Mouse (Mus musculus): ENCODE results near the gene Olfr1348. TPM values are rescaled to one million over a fixed set of nuclear protein-coding genes. Genes with fewer than 3 reads are reported as not detected.

Olfr1348 gene
- total RNA-seq (2023): not detected

DNA sequence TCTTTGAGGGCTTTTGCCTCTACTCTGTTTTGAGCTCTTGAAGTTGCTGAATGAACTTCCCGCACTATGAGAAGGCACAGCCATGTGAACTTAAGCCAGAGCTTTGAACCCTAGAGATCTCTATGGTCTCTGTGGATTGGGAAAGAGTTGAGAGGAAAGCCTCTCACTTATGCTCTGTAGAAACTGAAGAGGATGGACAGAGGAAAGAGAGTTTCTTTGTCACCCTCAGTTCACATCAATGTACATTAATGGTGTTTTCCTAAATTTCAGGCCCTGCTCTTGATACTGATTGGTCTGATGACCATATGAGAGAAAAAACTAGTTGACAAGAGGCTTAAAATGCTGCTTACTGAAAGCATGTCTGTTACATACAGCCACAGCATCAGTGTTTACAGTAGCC lies at the start of gene Olfr1348:
Gene Olfr1348, minus strand, starts transcription at position 101 of the 400 bp plus-strand sequence.

DNA sequence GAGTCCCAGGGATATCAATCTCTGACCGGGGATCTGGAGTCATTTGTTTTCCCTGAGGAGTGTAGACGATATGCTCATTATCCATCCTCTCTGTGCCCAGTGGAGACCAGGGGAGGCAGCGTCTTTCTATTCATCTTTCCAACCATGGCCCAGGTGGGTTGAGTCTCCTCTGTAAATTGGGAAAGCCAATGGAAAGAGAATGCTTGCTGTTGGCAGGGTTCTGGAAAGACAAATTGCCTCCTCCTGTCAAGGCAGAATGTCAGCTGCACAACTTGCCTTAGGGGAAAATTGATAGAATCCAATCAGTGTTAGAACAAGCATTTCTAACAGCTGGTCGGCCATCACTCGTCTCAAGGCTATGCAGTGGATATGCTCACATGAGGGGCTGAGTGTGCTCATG lies 14.3 kb upstream of the Olfr1348 start, which contains the start of gene Olfr1349:
Gene Olfr1349, minus strand, starts transcription at position 101 of the 400 bp plus-strand sequence.

GRCm38 (mm10) chr7:6499655-6500054 lies 8.9 kb downstream of the Olfr1348 start, which contains the start of gene Olfr1347:
TSS of gene Olfr1347 (minus strand) at chr7:6499755.

DNA sequence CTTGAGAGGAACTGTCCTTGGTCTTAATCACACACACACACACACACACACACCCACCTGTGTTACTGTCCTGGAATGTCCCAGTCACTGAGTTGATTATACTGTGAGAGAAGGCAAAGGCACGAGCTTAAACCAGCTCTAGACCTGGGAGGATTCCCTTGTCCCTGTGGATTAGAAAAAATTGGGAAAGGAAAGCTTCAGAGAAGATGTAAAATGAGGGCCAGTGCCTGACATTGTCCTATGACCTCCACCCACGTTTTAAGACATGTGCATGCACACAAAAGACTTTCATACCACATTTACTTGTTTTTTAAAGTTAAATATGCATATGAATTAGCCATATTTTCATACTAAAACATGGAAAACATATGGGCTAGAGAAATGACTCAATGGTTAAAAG lies 21.7 kb downstream of the Olfr1348 start, which contains the start of gene Olfr5:
Gene Olfr5, minus strand, starts transcription at position 101 of the 400 bp plus-strand sequence.

GRCm38 (mm10) chr7:6466951-6467350 lies 41.6 kb downstream of the Olfr1348 start, which contains the start of gene Olfr1346:
TSS of gene Olfr1346 (plus strand) at chr7:6467101.

GRCm38 (mm10) chr7:6455868-6456267 lies 52.7 kb downstream of the Olfr1348 start, which contains the start of gene Olfr1336:
TSS of gene Olfr1336 (plus strand) at chr7:6456168.

Other genes with a start within 250 kb of the Olfr1348 start
- 1 to 10 TPM; 5.9 to 6.6 TPM for gene Zfp667, start 222.2 kb downstream of the Olfr1348 start, total RNA-seq (2023)
- 1 to 10 TPM; 1.2 to 1.7 TPM for gene Zfp583, start 177.5 kb downstream of the Olfr1348 start, total RNA-seq (2023)
- gene Gm3854, start 165.0 kb downstream of the Olfr1348 start, total RNA-seq (2023): 1 to 10 TPM in 1 of 2 experiments, under 1 TPM in 1; 0.92 to 1.2 TPM
- 1 to 10 TPM; 3.6 to 4.5 TPM for gene Zfp78, start 145.5 kb downstream of the Olfr1348 start, total RNA-seq (2023)
- 1 to 10 TPM; 6.6 to 9.7 TPM for gene Zfp28, start 125.5 kb downstream of the Olfr1348 start, total RNA-seq (2023)
- not detected for gene Smim17, start 110.0 kb downstream of the Olfr1348 start, total RNA-seq (2023)
- gene Gm20715, start 98.5 kb downstream of the Olfr1348 start, total RNA-seq (2023): not detected
- gene Olfr1344, start 70.1 kb downstream of the Olfr1348 start, total RNA-seq (2023): not detected
- gene Olfr1336, start 52.6 kb downstream of the Olfr1348 start, total RNA-seq (2023): not detected
- gene Olfr1346, start 41.6 kb downstream of the Olfr1348 start, total RNA-seq (2023): not detected
- gene Olfr5, start 21.8 kb downstream of the Olfr1348 start, total RNA-seq (2023): not detected
- not detected for gene Olfr1347, start 9.0 kb downstream of the Olfr1348 start, total RNA-seq (2023)
- not detected for gene Olfr1349, start 14.2 kb upstream of the Olfr1348 start, total RNA-seq (2023)
- gene Olfr1350, start 56.1 kb upstream of the Olfr1348 start, total RNA-seq (2023): not detected
- not detected for gene Zim1, start 187.7 kb upstream of the Olfr1348 start, total RNA-seq (2023)
- not detected for gene Peg3, start 221.7 kb upstream of the Olfr1348 start, total RNA-seq (2023)
- not detected for gene Usp29, start 221.8 kb upstream of the Olfr1348 start, total RNA-seq (2023)

All from B cell, adult 67 days (primary cell).